9 mouse cellular contexts compared by ENCODE assay signal in genomic region chr12:12421580-12421878, GRCm38 (mm10).
DNase-seq lines count a peak whose midpoint lies in the region; ATAC-seq and TF ChIP-seq lines count a peak whose summit lies in the region.
"Had no signal": no experiment of that assay in that cellular context is flagged by ENCODE, and none has a peak within 500 bp of the region (broad histone marks: within the 10 kb centered on the region; RNA-seq: fewer than 3 reads in every experiment).

No protein-coding gene starts in this region.

- peak overlapping the region; percentile 73; the same call in 1 of the 2 replicates for H3K9ac ChIP-seq in lung, embryonic 14.5 days
- H3K9ac ChIP-seq in limb, embryonic 14.5 days (ENCODE audit: low read depth, low read length, severe bottlenecking), result no peak overlapping the region
- no peak overlapping the region for H3K9ac ChIP-seq in stomach, embryonic 15.5 days

- H3K4me2 ChIP-seq in lung, embryonic 14.5 days, result peak overlapping the region; percentile 74
- peak overlapping the region; percentile 67; the same call in 1 of the 2 replicates for H3K4me2 ChIP-seq in limb, embryonic 14.5 days (replicated peaks; ENCODE audit: low read depth, low read length, severe bottlenecking)
- H3K4me2 ChIP-seq in stomach, embryonic 15.5 days, result peak overlapping the region; percentile 65; the same call in 1 of the 2 replicates

- 92% methylated on average over 8 of the region's 8 CpGs for WGBS in lung, embryonic 14.5 days
- 75% methylated on average over 8 of the region's 8 CpGs for WGBS in limb, embryonic 14.5 days
- 93% methylated on average over 8 of the region's 8 CpGs for WGBS in stomach, embryonic 15.5 days

- H3K27me3 ChIP-seq in lung, embryonic 14.5 days (ENCODE audit: insufficient read depth, low read length), result no peaks in the 10 kb centered on the region
- H3K27me3 ChIP-seq in limb, embryonic 14.5 days (ENCODE audit: control insufficient read depth, insufficient read depth, low read length), result 0 out of 2 replicates have a peak, but pooled peaks cover 9% of the 10 kb centered on the region
- no peaks in the 10 kb centered on the region for H3K27me3 ChIP-seq in stomach, embryonic 15.5 days (replicated peaks)

- no peaks in the 10 kb centered on the region for H3K4me1 ChIP-seq in lung, embryonic 14.5 days (ENCODE audit: insufficient read depth)
- peaks cover 6% of the 10 kb centered on the region; the same call in 1 of the 2 replicates for H3K4me1 ChIP-seq in limb, embryonic 14.5 days (ENCODE audit: control insufficient read depth, insufficient read depth, low read length)
- H3K4me1 ChIP-seq in stomach, embryonic 15.5 days, result peaks cover 5% of the 10 kb centered on the region; the same call in 1 of the 2 replicates

- no peak overlapping the region for H3K4me3 ChIP-seq in lung, embryonic 14.5 days (ENCODE audit: low read depth, low read length)
- H3K4me3 ChIP-seq in limb, embryonic 14.5 days (replicated peaks; ENCODE audit: low read length), result peak overlapping the region; percentile 44; the same call in 1 of the 2 replicates
- no peak overlapping the region; the same call in 1 of the 2 replicates for H3K4me3 ChIP-seq in stomach, embryonic 15.5 days (replicated peaks)

- no peak overlapping the region for H3K27ac ChIP-seq in lung, embryonic 14.5 days (ENCODE audit: low read depth)
- no peak overlapping the region for H3K27ac ChIP-seq in limb, embryonic 14.5 days (replicated peaks; ENCODE audit: low read depth, low read length)
- H3K27ac ChIP-seq in stomach, embryonic 15.5 days, result no peak overlapping the region
- H3K27ac ChIP-seq: macrophage had no signal

- no peak for TF ChIP-seq POLR2A in limb, embryonic 14.5 days (IDR thresholded peaks at IDR 0.05; ENCODE audit: borderline replicate concordance, extremely low read depth, insufficient read depth, insufficient read length)

- ATAC-seq in lung, embryonic 14.5 days (ENCODE audit: insufficient read depth), result no peak
- ATAC-seq in limb, embryonic 14.5 days (ENCODE audit: low FRiP score, low read depth), result no peak
- ATAC-seq in stomach, embryonic 15.5 days (ENCODE audit: insufficient read depth, low FRiP score, low read depth), result no peak

- no peak for TF ChIP-seq CTCF in lung, embryonic 14.5 days (IDR thresholded peaks at IDR 0.05; ENCODE audit: low read depth)

- DNase-seq in embryo, embryonic 10 days (ENCODE audit: low spot score), result peak; percentile 22
- DNase-seq in embryo, embryonic 11 days, result no peak
- DNase-seq in lung, embryonic 14.5 days, result no peak
- DNase-seq in lung, postnatal 36 days, result no peak
- DNase-seq in limb, embryonic 14.5 days (ENCODE audit: low spot score), result no peak
- DNase-seq in retina, postnatal 1 day, result no peak
- no peak for DNase-seq in adrenal gland, adult 8-10 months

- H3K9me3 ChIP-seq in lung, embryonic 14.5 days (ENCODE audit: low read depth, low read length), result no peaks in the 10 kb centered on the region
- no peaks in the 10 kb centered on the region for H3K9me3 ChIP-seq in limb, embryonic 14.5 days (ENCODE audit: control insufficient read depth, low read length)
- H3K9me3 ChIP-seq in stomach, embryonic 15.5 days, result no peaks in the 10 kb centered on the region

- H3K36me3 ChIP-seq in lung, embryonic 14.5 days (ENCODE audit: insufficient read depth), result no peaks in the 10 kb centered on the region
- H3K36me3 ChIP-seq in limb, embryonic 14.5 days (ENCODE audit: control insufficient read depth, insufficient read depth, low read length), result no peaks in the 10 kb centered on the region
- H3K36me3 ChIP-seq in stomach, embryonic 15.5 days, result no peaks in the 10 kb centered on the region
